Mouse (Mus musculus) MEL-GATA-1-ER (cell line): Measurements from ENCODE around the gene Ranbp2.
A peak's percentile ranks its signal among the peaks of the same experiment; 100 is the strongest.

Experiments
- DNase-seq: peaks from one replicate; pipeline ENCODE4 v3.0.0-alpha.2; 2012; ENCODE audit warnings: low read depth; ENCODE audit errors: extremely low read depth

Ranbp2 gene

DNA sequence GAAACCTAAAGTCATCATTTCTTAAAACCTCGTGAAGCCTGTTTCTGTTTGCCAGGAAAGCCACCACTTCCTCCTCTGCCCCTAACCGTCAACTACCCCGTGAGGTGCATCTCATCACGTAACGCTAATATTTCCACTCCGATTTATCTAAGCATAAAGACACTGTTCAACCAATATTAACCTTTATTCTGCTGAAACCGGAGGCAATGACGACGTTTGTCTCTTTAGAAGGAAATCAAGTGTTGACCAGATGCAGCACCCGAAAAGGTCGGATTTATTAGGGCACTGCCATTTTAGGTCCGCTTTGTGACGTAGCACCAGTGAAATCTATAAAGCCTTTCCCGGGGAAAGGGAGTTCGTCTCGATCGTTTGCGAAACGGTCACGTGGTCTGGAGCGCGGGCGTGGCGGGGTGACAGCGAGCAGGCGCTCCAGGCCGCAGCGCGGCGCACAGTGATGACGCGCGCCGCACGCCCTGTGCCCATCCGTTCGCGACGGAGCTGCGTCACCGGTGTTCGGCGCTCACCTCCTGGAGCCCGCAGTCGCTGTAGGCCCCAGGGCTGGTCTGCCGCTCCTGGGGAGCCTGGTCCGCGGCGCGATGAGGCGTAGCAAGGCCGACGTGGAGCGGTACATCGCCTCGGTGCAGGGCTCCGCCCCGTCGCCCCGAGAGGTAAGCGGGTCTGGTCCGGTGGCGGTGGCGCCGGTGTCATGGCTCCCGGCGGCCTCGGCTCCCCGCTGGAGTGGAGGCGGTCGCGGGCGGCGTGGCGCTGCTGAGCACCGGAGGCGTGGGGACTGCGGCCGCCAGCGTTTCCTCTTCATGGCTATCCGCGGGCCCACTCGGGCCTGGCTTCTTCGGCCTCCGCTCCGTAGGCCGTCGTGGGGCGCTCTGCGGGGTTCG is at the start of gene Ranbp2:
Ranbp2 (plus strand) TSS at position 537 of the 896 bp plus-strand sequence.
- DNase-seq = peak; percentile 96

DNA sequence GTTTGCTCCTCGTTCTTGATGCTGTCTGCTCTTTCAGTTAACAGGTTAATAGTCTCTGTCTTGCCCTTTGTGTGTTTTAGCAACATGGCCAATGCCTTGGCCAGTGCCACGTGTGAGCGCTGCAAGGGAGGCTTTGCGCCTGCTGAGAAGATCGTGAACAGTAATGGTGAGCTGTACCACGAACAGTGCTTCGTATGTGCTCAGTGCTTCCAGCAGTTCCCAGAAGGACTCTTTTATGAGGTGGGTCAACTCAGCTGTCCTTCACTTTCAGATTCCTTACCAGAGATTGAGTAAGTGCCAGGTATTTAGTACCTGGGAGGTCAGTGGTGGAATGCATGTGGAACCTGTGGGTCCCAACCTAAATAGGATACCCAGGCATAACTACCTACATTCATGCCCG is 47.8 kb upstream of the Ranbp2 start:
- DNase-seq = no peak

DNA sequence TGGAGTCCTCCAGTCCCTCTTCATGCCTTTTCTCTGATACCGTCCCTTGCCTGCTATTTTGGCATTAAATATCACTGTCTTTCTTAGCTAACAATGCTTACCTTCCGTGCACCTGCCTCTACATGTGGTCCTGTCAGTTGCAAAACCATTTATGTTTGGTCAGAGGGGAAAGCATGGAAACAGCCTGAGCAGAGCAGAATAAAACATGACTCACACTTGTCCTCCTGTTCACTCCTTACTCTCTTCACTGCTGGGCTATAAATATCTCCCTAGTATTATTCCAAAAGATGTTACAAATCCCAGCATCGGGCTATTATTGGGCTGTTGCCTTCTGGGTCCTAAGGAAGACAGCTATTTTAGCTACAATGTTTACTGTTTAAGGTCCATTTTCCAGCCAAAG is 44.9 kb upstream of the Ranbp2 start:
- DNase-seq = no peak

DNA sequence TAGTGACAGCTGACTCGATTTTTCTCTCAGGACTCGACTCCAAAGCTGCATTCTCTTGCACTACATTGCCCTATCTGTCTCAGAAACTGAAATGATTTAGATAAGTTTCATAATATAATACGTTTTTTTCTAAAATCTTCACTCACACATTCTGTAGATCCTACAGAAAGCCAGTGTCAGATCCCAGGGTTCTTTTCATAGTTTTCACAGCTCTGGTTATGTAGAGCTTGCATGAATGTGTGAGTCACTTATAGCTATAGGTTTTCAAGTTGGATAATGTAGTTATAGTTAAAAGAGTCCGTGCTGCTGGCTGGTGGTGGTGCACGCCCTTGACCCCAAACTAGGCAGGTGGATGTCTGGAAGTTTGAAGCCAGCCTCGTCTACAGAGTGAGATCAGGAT is 42.1 kb upstream of the Ranbp2 start:
- no peak for DNase-seq

DNA sequence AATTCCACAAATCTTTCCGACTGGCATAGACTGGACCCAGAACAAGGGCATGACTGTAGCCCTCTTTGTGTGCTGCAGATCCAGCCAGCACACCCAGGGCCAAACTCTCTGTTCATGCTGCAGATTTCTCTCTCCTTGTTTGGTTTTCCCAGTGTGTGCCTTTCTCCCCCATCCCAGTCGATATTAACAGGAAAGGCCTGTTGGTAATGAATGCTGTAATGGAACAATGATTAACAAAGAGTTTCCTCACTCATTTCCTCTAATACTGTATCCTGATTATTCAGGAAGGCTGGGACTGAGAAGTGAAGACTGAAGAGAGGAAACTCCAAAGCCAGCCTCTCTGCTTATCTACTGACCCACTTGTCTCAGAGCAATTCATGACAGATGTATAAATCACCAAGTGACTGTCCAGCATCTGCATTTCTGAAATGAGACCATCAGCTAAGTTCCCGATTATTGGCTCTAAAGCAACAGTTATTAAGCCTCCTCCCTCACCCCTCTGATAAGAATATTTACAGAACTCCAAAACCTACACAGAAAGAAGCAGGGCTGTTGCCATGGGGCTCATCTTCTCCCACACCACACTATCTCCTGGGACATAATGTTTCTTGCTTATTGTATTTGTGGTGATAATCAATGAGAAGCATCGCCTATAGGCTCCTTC is 41.3 kb upstream of the Ranbp2 start:
- DNase-seq = no peak

DNA sequence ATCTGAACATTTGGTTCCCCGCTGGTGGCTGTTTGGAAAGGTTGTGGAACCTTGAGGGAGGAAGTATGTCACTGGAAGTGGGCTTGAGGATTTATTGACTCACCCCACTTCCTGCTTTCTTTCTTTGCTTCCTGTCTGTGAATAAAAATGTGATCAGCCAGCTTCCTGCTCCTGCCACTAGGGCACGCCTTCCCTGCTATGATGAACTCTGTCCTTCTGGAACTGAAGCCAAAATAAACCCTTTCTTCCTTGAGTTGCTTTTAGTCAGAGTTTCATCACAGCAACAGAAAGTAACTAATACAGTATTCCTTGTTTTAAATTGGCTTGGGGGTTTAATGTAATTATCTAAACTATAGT is 40.8 kb upstream of the Ranbp2 start:
- no peak for DNase-seq

DNA sequence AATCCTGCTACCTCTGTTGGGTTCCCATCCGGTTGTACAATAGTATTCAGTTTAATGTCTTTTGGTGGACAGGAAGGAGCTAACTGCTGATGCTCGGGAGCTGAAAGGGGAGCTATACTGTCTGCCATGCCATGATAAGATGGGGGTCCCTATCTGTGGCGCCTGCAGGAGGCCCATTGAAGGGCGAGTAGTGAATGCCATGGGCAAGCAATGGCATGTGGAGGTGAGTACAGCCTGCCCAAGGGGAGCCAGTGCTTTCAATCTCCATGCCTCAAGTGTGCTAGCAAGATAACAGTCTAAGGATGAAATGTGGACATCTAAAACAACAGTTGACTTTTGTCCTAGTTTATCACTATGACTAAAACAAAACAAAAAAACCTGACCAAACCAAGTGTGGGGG is 34.4 kb upstream of the Ranbp2 start:
- DNase-seq = no peak

DNA sequence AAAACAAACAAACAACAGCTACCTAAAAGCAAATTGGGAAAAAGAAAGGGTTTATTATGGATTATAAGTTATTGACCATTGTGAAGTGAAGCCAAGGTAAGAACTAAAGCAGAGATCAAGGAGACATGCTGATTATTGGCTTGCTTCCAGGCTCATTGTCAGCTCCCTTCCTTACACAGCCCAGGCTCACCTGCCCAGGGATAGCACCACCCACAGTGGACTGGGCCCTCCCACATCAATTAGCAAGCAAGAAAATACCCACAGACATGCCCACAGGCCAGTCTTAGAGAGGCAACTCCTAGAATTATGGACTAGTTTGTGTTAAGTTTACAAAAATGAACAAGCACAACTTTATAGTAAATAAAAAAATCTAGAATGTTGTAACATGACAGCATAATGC is 33.9 kb upstream of the Ranbp2 start:
- DNase-seq = no peak

DNA sequence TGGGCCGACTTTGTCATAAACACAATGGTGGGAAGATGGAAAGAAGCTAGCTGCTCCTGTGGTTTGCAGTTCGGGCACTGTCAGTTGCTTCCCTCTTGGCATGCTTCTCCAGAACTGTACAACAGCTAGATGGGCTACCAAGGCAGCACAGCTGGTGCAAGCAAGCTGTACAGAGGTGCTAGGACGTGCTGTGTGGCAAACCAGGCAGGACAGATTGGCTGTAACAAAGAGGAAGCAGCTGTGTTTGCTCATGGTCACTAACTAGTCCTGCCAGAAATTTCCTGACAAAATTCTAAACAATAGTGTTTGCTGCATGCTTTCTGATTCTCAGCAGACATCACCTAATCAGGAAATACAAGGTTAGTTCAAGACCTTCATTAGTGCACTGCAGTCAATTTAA is 30.0 kb upstream of the Ranbp2 start:
- no peak for DNase-seq

DNA sequence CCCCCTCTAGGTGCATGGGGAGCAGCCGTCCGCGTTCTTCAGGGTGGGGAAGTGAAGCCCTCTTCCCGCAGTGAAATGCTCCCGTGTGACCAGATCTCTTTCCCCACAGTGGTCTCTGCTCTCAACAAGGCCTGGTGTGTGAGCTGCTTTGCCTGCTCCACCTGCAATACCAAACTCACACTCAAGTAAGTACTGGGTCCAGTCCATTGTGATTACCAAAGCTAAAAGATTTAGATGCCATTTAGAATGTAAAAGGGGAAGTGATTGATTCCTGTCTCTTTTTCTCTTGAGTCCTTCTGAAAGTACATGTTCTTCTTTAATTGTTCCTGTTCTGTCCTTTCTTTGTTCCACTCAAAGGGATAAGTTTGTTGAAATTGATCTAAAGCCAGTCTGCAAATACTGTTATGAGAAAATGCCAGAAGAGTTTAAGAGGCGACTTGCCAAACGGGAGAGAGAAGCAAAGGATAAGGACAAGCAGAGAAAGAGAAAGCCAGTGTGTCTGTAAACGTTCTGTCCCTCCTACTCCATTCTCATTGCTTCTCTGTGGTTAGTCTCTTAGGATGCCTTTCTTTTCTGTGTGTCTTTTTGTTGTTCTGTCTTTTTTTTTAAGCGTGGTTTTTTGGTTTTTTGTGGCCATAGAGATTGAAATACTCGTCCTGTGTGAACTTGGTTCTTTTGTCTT is 28.3 kb upstream of the Ranbp2 start:
- DNase-seq = no peak

DNA sequence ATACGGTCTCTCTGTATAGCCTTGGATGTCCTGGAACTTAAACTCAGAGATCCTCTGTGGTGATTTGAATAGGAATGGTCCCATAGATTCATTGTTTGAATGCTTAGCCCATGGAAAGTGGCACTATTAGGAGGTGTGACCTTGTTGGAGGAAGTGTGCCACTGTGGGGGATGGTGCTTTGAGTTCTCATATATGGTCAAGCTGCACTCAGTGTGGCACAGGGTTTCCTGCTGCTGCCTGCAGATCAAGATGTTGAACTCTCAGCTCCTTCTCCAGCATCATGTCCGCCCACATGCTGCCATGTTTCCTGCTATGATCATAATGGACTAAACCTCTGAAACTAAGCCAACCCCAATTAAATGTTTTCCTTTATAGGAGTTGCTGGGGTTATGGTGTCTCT is 18.8 kb upstream of the Ranbp2 start:
- DNase-seq = no peak

DNA sequence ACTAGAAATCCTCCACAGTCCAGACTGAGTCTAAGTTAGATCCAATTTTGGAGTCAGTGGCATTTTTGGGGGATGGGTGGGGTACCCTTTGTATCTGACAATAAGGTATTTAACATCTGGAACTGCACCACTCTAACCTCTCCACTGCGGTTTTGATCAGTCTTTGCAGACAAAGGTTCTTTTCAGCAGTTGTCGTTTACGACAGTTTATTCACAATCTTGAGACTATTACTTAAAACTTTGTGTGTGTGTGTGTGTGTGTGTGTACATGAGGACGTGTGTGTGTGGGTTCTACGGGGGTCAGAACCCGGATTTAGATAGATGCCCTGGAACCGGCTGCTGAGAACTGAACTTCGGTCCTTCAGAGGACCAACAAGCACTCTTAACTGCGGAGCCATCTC is 870 bp upstream of the Ranbp2 start:
- DNase-seq = peak; percentile 62

DNA sequence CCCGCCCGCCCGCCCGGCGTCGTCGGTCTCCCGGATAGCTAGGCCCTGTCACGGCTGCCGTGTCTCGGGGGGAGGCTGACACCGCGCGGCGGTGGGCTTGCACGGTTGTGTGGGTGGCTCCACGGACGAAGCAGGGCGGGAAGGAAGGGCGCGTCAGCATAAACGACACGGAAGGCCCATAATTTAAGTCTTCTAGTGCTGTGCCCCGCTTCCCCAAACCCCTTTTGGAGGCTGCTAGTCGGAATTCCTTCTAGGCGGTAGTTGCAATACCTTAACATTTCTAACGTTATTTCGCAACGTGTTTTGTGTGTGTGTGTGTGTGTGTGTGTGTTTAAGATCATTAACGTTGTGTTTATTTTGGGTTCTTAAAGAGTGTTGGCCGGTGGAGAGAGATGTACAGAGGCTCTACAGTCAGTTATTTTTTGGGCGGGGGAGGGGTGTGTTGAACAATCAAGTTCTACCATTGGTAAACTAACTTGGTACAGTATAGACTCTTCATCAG is 611 bp downstream of the Ranbp2 start:
- DNase-seq = peak; percentile 40

DNA sequence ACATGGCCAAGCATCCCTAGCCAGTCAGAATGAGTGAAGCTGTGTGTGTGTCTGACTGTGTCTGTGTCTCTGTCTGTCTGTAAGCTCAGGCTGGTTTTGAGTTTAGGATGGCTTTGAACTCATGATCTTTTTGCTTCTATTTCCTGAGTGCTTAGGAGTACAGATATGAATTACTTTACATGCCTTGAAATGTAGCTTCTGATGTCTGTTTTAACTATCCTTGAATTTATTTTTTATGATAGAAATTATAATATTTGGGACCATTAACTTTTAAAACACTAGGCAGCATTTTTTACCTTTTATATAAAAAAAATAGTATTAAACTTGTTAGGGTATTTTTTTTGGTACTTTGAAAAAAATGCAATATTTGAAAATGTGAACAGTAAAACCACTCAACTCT is 4.9 kb downstream of the Ranbp2 start:
- no peak for DNase-seq

DNA sequence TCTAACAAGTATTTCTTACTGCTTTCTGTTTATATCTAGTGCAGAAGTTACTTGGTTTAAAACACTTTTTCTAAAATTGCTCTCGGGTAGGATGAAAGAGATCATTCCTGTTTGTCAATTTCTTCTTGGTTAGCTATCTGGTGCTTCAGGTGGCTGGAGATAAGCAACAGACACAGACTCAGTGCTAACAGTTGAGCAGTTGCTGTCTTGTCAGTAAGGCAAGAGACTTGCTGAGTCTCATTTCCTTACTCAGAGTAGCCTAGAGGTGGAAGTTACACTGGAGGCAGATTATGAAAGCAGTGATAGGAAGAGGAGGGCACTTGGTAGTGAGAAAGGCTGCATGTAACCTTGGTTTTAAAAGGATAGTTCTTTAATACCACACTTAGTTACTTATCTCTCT is 5.5 kb downstream of the Ranbp2 start:
- DNase-seq = peak; percentile 79

DNA sequence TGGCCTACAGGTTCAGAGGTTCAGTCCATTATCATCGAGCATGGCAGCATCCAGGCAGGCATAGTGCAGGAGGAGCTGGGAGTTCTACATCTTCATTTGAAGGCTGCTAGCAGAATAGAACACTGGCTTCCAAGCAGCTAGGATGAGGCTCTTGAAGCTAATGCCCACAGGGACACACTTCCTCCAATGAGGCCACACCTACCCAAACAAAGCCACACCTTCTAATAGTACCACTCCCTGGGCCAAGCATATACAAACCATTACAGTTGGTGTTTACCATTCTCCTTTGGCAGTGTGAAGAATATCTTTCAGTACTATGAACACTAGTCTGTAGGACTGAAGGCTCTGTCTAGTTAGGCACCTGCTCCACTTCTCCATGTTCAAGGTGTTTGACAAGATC is 13.2 kb downstream of the Ranbp2 start:
- no peak for DNase-seq

DNA sequence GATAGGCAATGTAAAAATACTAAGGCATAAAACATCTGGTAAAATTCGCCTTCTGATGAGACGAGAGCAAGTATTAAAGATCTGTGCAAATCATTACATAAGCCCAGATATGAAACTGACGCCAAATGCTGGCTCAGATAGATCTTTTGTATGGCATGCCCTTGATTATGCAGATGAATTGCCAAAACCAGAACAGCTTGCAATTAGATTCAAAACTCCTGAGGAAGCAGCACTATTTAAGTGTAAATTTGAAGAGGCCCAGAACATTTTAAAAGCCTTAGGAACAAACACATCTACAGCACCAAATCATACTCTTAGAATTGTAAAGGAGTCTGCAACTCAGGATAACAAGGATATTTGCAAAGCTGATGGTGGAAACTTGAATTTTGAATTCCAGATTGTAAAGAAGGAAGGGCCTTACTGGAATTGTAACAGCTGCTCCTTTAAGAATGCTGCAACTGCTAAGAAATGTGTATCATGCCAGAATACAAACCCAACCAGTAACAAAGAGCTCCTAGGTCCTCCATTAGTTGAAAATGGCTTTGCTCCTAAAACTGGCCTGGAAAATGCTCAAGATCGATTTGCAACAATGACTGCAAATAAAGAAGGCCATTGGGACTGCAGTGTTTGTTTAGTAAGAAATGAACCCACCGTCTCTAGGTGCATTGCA is 30.5 kb downstream of the Ranbp2 start:
- no peak for DNase-seq

DNA sequence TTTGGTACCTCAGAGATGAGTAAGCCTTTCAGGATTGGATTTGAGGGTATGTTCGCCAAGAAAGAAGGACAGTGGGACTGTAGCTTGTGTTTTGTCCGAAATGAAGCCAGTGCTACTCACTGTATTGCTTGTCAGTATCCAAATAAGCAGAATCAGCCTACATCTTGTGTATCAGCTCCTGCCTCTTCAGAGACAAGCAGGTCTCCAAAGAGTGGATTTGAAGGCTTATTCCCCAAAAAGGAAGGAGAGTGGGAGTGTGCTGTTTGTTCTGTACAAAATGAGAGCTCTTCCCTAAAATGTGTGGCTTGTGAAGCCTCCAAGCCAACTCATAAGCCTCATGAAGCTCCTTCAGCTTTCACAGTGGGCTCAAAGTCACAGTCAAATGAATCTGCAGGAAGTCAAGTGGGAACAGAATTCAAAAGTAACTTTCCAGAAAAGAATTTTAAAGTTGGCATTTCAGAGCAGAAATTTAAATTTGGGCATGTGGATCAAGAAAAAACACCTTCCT is 31.4 kb downstream of the Ranbp2 start:
- no peak for DNase-seq

DNA sequence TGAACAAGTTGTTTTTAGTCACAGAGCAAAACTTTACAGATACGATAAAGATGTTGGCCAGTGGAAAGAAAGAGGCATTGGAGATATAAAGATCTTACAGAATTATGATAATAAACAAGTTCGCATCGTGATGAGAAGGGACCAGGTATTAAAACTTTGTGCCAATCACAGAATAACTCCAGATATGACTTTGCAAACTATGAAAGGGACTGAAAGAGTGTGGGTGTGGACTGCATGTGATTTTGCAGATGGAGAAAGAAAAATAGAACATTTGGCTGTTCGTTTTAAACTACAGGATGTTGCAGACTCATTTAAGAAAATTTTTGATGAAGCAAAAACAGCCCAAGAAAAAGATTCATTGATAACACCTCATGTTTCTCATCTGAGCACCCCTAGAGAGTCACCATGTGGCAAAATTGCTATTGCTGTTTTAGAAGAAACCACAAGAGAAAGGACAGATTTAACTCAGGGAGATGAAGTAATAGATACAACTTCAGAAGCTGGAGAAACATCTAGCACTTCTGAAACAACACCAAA is 33.3 kb downstream of the Ranbp2 start:
- no peak for DNase-seq

DNA sequence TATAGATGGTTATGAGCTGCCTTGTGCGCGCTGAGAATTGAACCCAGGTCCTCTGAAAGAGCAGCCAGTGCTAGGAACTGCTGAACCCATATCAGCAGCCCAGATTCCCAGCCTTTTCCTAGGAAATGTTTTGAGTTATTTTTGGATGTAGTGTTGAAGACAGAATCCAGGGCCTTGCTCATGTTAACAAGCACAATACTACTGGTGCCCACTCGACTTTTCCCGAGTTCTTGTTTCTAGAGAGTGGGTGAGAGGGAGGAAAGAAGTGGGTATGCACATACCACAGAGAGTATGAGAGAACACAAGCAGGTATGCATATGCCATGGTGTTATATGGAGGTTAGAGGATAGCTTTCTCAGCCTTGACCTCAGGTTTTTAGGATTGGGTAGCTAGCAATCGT is 44.3 kb downstream of the Ranbp2 start:
- no peak for DNase-seq

DNA sequence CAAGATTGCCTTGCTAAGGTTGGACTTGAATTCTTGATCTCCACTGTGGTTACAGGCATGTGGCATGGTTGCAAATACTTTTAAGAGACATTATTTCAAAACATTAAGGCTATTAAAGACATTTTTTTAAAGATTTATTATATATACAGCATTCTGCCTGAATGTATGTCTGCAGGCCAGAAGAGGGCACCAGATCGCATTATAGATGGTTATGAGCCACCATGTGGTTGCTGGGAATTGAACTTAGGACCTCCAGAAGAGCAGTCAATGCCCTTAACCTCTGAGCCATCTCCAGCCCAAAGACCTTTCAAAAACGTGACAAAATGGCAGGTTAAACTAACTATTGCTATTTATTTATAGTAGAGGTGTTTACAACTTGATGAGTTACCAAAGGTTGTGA is 48.9 kb downstream of the Ranbp2 start:
- DNase-seq = no peak
